Mouse (Mus musculus) hindbrain, postnatal 0 days (tissue): ENCODE measurements around the gene Rims4. TPM values are rescaled to one million over a fixed set of nuclear protein-coding genes. Genes with fewer than 3 reads are reported as not detected.

Source experiments
- ATAC-seq: fragments of 200-750 bp; cut with Nextera tagmentation; 2 replicates; pipeline ENCODE4 v1.8.0; 2017; ENCODE audit warnings: mild to moderate bottlenecking, moderate TSS enrichment, moderate library complexity
- DNase-seq: peaks from one replicate; pipeline ENCODE4 v3.0.0-alpha.2; 2015; ENCODE audit warnings: low spot score
- H3K27ac ChIP-seq: fragments of 300-500 bp; sonication (generic); 2 replicates; pipeline ENCODE4 v1.5.1; 2014; ENCODE audit warnings: mild to moderate bottlenecking
- H3K27me3 ChIP-seq: fragments of 300-500 bp; sonication (generic); 2 replicates; pipeline ENCODE4 v1.6.1; 2014; ENCODE audit warnings: low read length, mixed read lengths; ENCODE audit not compliant: insufficient read depth
- H3K36me3 ChIP-seq: fragments of 300-500 bp; sonication (generic); 2 replicates; pipeline ENCODE4 v1.6.1; 2014; ENCODE audit warnings: low read length, mixed read lengths; ENCODE audit not compliant: insufficient read depth
- H3K4me1 ChIP-seq: fragments of 300-500 bp; sonication (generic); 2 replicates; pipeline ENCODE4 v1.6.1; 2014; ENCODE audit warnings: antibody characterized with exemption, low read length, mixed read lengths; ENCODE audit not compliant: insufficient read depth
- H3K4me2 ChIP-seq: fragments of 300-500 bp; sonication (generic); 2 replicates; pipeline ENCODE4 v1.6.1; 2014; ENCODE audit warnings: low read depth, mild to moderate bottlenecking, low read length, moderate library complexity, mixed read lengths
- H3K4me3 ChIP-seq: fragments of 300-500 bp; sonication (generic); 2 replicates; pipeline ENCODE4 v1.5.1; 2014; ENCODE audit warnings: low read length
- H3K9ac ChIP-seq: fragments of 300-500 bp; sonication (generic); replicated peaks from 2 replicates; pipeline ENCODE4 v1.6.1; 2014; ENCODE audit warnings: mild to moderate bottlenecking, low read length, moderate library complexity, mixed read lengths
- H3K9me3 ChIP-seq: fragments of 300-500 bp; sonication (generic); 2 replicates; pipeline ENCODE4 v1.6.1; 2016; ENCODE audit warnings: low read length, mixed read lengths
- CTCF ChIP-seq: IDR thresholded peaks from 2 replicates; pipeline ENCODE4 v1.5.1; 2016; ENCODE audit warnings: antibody characterized with exemption, control low read depth, low read depth
- WGBS: fragments of 180-500 bp; shearing (Covaris S2); extraction: QIAGEN DNeasy Blood & Tissue Kit; methylation state at CpG from one replicate; pipeline ENCODE4 v1.1.7; 2014; 5-methylcytosine and 5-hydroxymethylcytosine counted together
- polyA plus RNA-seq: library from polyadenylated mRNA; unstranded; fragments of >200 nt; fragmentation: Nextera tagmentation; extraction: Ambion mirVana; gene quantifications from 2 replicates; pipeline ENCODE4 v1.2.1, GENCODE M21; 2015
- total RNA-seq: library from RNA; depleted of rRNA; stranded (reverse); fragments of >200 nt; gene quantifications from 2 replicates; pipeline ENCODE4 v1.2.3, GENCODE M21; 2014

Rims4 gene
- total and polyA plus RNA-seq, 2 experiments from 2014 or later = 19.6 to 76.7 TPM

- no peak for TF ChIP-seq CTCF
- WGBS = 75% methylated on average over 15 of the region's 15 CpGs
- Histone ChIP-seq H3K4me1 (no peaks in the 10 kb centered on the region), H3K9me3 (no peaks in the 10 kb centered on the region), H3K9ac (no peak overlapping the region), H3K36me3 (no peaks in the 10 kb centered on the region), H3K27ac (no peak overlapping the region), H3K4me3 (no peak overlapping the region), H3K4me2 (no peak overlapping the region), H3K27me3 (no peaks in the 10 kb centered on the region)
- no peak for ATAC-seq
- DNase-seq = no peak
Measured at GRCm38 (mm10) chr2:163946221-163946620, 27.7 kb upstream of the Rims4 start.

- no peak for ATAC-seq
- no peak for DNase-seq
- H3K27ac ChIP-seq = no peak overlapping the region
- no peaks in the 10 kb centered on the region for H3K9me3 ChIP-seq
- peak; percentile 31 for TF ChIP-seq CTCF
- WGBS = 76% methylated on average over 8 of the region's 8 CpGs
- H3K4me3 ChIP-seq = no peak overlapping the region
- H3K27me3 ChIP-seq = no peaks in the 10 kb centered on the region
- no peaks in the 10 kb centered on the region for H3K4me1 ChIP-seq
- H3K4me2 ChIP-seq = no peak overlapping the region
- H3K9ac ChIP-seq = no peak overlapping the region
- H3K36me3 ChIP-seq = no peaks in the 10 kb centered on the region
Measured at GRCm38 (mm10) chr2:163944511-163944910, 26.0 kb upstream of the Rims4 start.

- no peak for ATAC-seq
- no peaks in the 10 kb centered on the region for H3K36me3 ChIP-seq
- H3K27me3 ChIP-seq = no peaks in the 10 kb centered on the region
- H3K9me3 ChIP-seq = no peaks in the 10 kb centered on the region
- peak; percentile 48 for DNase-seq
- no peak overlapping the region for H3K4me2 ChIP-seq
- WGBS = 64% methylated on average over 6 of the region's 6 CpGs
- no peak overlapping the region for H3K9ac ChIP-seq
- TF ChIP-seq CTCF = no peak
- H3K27ac ChIP-seq = no peak overlapping the region
- H3K4me1 ChIP-seq = no peaks in the 10 kb centered on the region
- H3K4me3 ChIP-seq = no peak overlapping the region
Measured at GRCm38 (mm10) chr2:163943056-163943455, 24.6 kb upstream of the Rims4 start.

- WGBS = 28% methylated on average over 8 of the region's 8 CpGs
- ATAC-seq (peak; percentile 71; the same call in 1 of the 2 replicates), DNase-seq (peak; percentile 79)
- TF ChIP-seq CTCF = no peak
- Histone ChIP-seq H3K4me1 (no peaks in the 10 kb centered on the region), H3K36me3 (no peaks in the 10 kb centered on the region), H3K9me3 (no peaks in the 10 kb centered on the region), H3K9ac (no peak overlapping the region), H3K4me3 (no peak overlapping the region), H3K27me3 (no peaks in the 10 kb centered on the region), H3K27ac (peak overlapping the region; percentile 41; the same call in 1 of the 2 replicates), H3K4me2 (peak overlapping the region; percentile 33; the same call in 1 of the 2 replicates)
Measured at GRCm38 (mm10) chr2:163939522-163939921, 21.0 kb upstream of the Rims4 start.

- DNase-seq (no peak), ATAC-seq (no peak)
- Histone ChIP-seq H3K36me3 (no peaks in the 10 kb centered on the region), H3K4me2 (no peak overlapping the region), H3K27me3 (no peaks in the 10 kb centered on the region), H3K27ac (no peak overlapping the region), H3K9ac (no peak overlapping the region), H3K4me3 (no peak overlapping the region), H3K9me3 (no peaks in the 10 kb centered on the region), H3K4me1 (no peaks in the 10 kb centered on the region)
- 47% methylated on average over 7 of the region's 7 CpGs for WGBS
- TF ChIP-seq CTCF = no peak
Measured at GRCm38 (mm10) chr2:163932151-163932550, 13.7 kb upstream of the Rims4 start.

GRCm38 (mm10) chr2:163928464-163929200, 10.1 kb upstream of the Rims4 start:
- ATAC-seq (no peak), DNase-seq (no peak)
- Histone ChIP-seq H3K27me3 (no peaks in the 10 kb centered on the region), H3K9me3 (no peaks in the 10 kb centered on the region), H3K9ac (no peak overlapping the region), H3K4me1 (no peaks in the 10 kb centered on the region), H3K36me3 (no peaks in the 10 kb centered on the region), H3K4me2 (no peak overlapping the region), H3K4me3 (no peak overlapping the region), H3K27ac (no peak overlapping the region)
- TF ChIP-seq CTCF = no peak
- WGBS = 64% methylated on average over 7 of the region's 7 CpGs

GRCm38 (mm10) chr2:163925044-163925443, 6.6 kb upstream of the Rims4 start:
- no peak for TF ChIP-seq CTCF
- Histone ChIP-seq H3K27me3 (no peaks in the 10 kb centered on the region), H3K4me3 (no peak overlapping the region), H3K4me1 (no peaks in the 10 kb centered on the region), H3K27ac (no peak overlapping the region), H3K9ac (no peak overlapping the region), H3K4me2 (no peak overlapping the region), H3K36me3 (no peaks in the 10 kb centered on the region), H3K9me3 (no peaks in the 10 kb centered on the region)
- WGBS = 89% methylated on average over 10 of the region's 10 CpGs
- ATAC-seq = no peak
- DNase-seq = no peak
